In genomic region chr10:81154313-81154712, GRCm38 (mm10) we compare ENCODE assay signal across 20 mouse cellular contexts. TPM values are rescaled to one million over a fixed set of nuclear protein-coding genes. Genes with fewer than 3 reads are reported as not detected.
A peak's percentile ranks its signal among the peaks of the same experiment; 100 is the strongest.
DNase-seq lines count a peak whose midpoint lies in the region; ATAC-seq lines count a peak whose summit lies in the region.
"Had no signal": no experiment of that assay in that cellular context is flagged by ENCODE, and none has a peak within 500 bp of the region (broad histone marks: within the 10 kb centered on the region; RNA-seq: fewer than 3 reads in every experiment).

No protein-coding gene starts in this region.

- peaks cover 86% of the 10 kb centered on the region for H3K36me3 ChIP-seq in hindbrain, embryonic 10.5 days
- peaks cover 84% of the 10 kb centered on the region for H3K36me3 ChIP-seq in hindbrain, embryonic 12.5 days
- peaks cover 84% of the 10 kb centered on the region for H3K36me3 ChIP-seq in midbrain, embryonic 12.5 days
- H3K36me3 ChIP-seq in midbrain, embryonic 14.5 days (ENCODE audit: control insufficient read depth, insufficient read depth, low read length): peaks cover 83% of the 10 kb centered on the region
- H3K36me3 ChIP-seq in embryonic facial prominence, embryonic 13.5 days: peaks cover 82% of the 10 kb centered on the region

- 91% methylated on average over 12 of the region's 12 CpGs for WGBS in hindbrain, embryonic 10.5 days
- WGBS in hindbrain, embryonic 12.5 days: 90% methylated on average over 12 of the region's 12 CpGs
- 95% methylated on average over 12 of the region's 12 CpGs for WGBS in midbrain, embryonic 12.5 days
- 93% methylated on average over 12 of the region's 12 CpGs for WGBS in midbrain, embryonic 14.5 days
- 90% methylated on average over 12 of the region's 12 CpGs for WGBS in embryonic facial prominence, embryonic 13.5 days

- H3K4me2 ChIP-seq in hindbrain, embryonic 12.5 days (replicated peaks): no peak overlapping the region
- H3K4me2 ChIP-seq in midbrain, embryonic 12.5 days (replicated peaks): no peak overlapping the region
- no peak overlapping the region for H3K4me2 ChIP-seq in midbrain, embryonic 14.5 days (ENCODE audit: low read length)
- H3K4me2 ChIP-seq in embryonic facial prominence, embryonic 13.5 days: no peak overlapping the region
- H3K4me2 ChIP-seq: liver, embryonic 15.5 days; neural tube, embryonic 15.5 days had no signal

- no peak for DNase-seq in hindbrain, embryonic 10.5 days (ENCODE audit: low spot score)
- no peak for DNase-seq in midbrain, embryonic 14.5 days
- DNase-seq in kidney, adult 9 months: no peak
- DNase-seq in thymus, postnatal 36 days: no peak
- DNase-seq: adrenal gland, adult 2 months; cerebellum, postnatal 14 days; gastrocnemius, postnatal 25 days; heart, postnatal 14 days; kidney, adult 8-10 months; left cerebral cortex, postnatal 4 days; right cerebral cortex, postnatal 4 days; thymus, adult 2 months had no signal

- 0 out of 2 replicates have a peak, but pooled peaks cover 2% of the 10 kb centered on the region for H3K9me3 ChIP-seq in hindbrain, embryonic 10.5 days
- no peaks in the 10 kb centered on the region for H3K9me3 ChIP-seq in hindbrain, embryonic 12.5 days (replicated peaks)
- no peaks in the 10 kb centered on the region for H3K9me3 ChIP-seq in midbrain, embryonic 12.5 days
- no peaks in the 10 kb centered on the region for H3K9me3 ChIP-seq in midbrain, embryonic 14.5 days (ENCODE audit: control insufficient read depth, low read length)
- H3K9me3 ChIP-seq in embryonic facial prominence, embryonic 13.5 days: no peaks in the 10 kb centered on the region
- H3K9me3 ChIP-seq: liver, embryonic 15.5 days; neural tube, embryonic 15.5 days had no signal

- no peaks in the 10 kb centered on the region for H3K27me3 ChIP-seq in hindbrain, embryonic 10.5 days (ENCODE audit: insufficient read depth, poor library complexity, severe bottlenecking)
- no peaks in the 10 kb centered on the region for H3K27me3 ChIP-seq in hindbrain, embryonic 12.5 days
- no peaks in the 10 kb centered on the region for H3K27me3 ChIP-seq in midbrain, embryonic 12.5 days
- H3K27me3 ChIP-seq in midbrain, embryonic 14.5 days (ENCODE audit: control insufficient read depth, insufficient read depth, low read length): no peaks in the 10 kb centered on the region
- H3K27me3 ChIP-seq in embryonic facial prominence, embryonic 13.5 days: no peaks in the 10 kb centered on the region
- H3K27me3 ChIP-seq: liver, embryonic 15.5 days; neural tube, embryonic 15.5 days had no signal

- ATAC-seq in hindbrain, embryonic 12.5 days (ENCODE audit: low FRiP score): no peak
- no peak for ATAC-seq in midbrain, embryonic 12.5 days (ENCODE audit: low FRiP score, low read depth)
- ATAC-seq in midbrain, embryonic 14.5 days (ENCODE audit: low FRiP score, low TSS enrichment): no peak
- no peak for ATAC-seq in embryonic facial prominence, embryonic 13.5 days (ENCODE audit: insufficient number of reproducible peaks, insufficient read depth, low FRiP score, low TSS enrichment, low read depth)
- ATAC-seq: hindbrain, embryonic 16.5 days; lung, postnatal 0 days had no signal

- 0 out of 2 replicates have a peak overlapping the region, but pooled peaks have one; percentile 29 for H3K27ac ChIP-seq in hindbrain, embryonic 10.5 days
- no peak overlapping the region for H3K27ac ChIP-seq in hindbrain, embryonic 12.5 days
- H3K27ac ChIP-seq in midbrain, embryonic 12.5 days (replicated peaks): no peak overlapping the region
- no peak overlapping the region for H3K27ac ChIP-seq in midbrain, embryonic 14.5 days (replicated peaks; ENCODE audit: low read depth, low read length)
- H3K27ac ChIP-seq in embryonic facial prominence, embryonic 13.5 days: peak overlapping the region; percentile 36; the same call in 1 of the 2 replicates
- H3K27ac ChIP-seq: liver, embryonic 15.5 days; neural tube, embryonic 15.5 days had no signal

- no peak overlapping the region for H3K4me3 ChIP-seq in hindbrain, embryonic 10.5 days
- H3K4me3 ChIP-seq in hindbrain, embryonic 12.5 days: no peak overlapping the region
- H3K4me3 ChIP-seq in midbrain, embryonic 12.5 days: no peak overlapping the region
- H3K4me3 ChIP-seq in midbrain, embryonic 14.5 days (replicated peaks; ENCODE audit: low read depth, low read length): no peak overlapping the region
- H3K4me3 ChIP-seq in embryonic facial prominence, embryonic 13.5 days: no peak overlapping the region
- H3K4me3 ChIP-seq: liver, embryonic 15.5 days; neural tube, embryonic 15.5 days had no signal

- H3K9ac ChIP-seq in hindbrain, embryonic 12.5 days: no peak overlapping the region
- H3K9ac ChIP-seq in midbrain, embryonic 12.5 days (replicated peaks): 0 out of 2 replicates have a peak overlapping the region, but pooled peaks have one; percentile 11
- H3K9ac ChIP-seq in midbrain, embryonic 14.5 days (replicated peaks; ENCODE audit: low read length): no peak overlapping the region
- no peak overlapping the region for H3K9ac ChIP-seq in embryonic facial prominence, embryonic 13.5 days
- H3K9ac ChIP-seq: liver, embryonic 15.5 days; neural tube, embryonic 15.5 days had no signal

- peaks cover 9% of the 10 kb centered on the region; the same call in 1 of the 2 replicates for H3K4me1 ChIP-seq in hindbrain, embryonic 10.5 days (replicated peaks)
- no peaks in the 10 kb centered on the region for H3K4me1 ChIP-seq in hindbrain, embryonic 12.5 days
- no peaks in the 10 kb centered on the region for H3K4me1 ChIP-seq in midbrain, embryonic 12.5 days
- H3K4me1 ChIP-seq in midbrain, embryonic 14.5 days (ENCODE audit: control insufficient read depth, insufficient read depth, low read length): no peaks in the 10 kb centered on the region
- H3K4me1 ChIP-seq in embryonic facial prominence, embryonic 13.5 days: no peaks in the 10 kb centered on the region

RNA-seq across cellular contexts. Expression of gene Pias4, which starts 13.4 kb away (rescaled TPM):
- 64.1 and 72.2 TPM in 2 replicates for polyA plus RNA-seq in hindbrain, embryonic 10.5 days (2016; fragmentation: Nextera tagmentation; extraction: Ambion mirVana)
- polyA plus RNA-seq in hindbrain, embryonic 12.5 days (2016; fragmentation: Nextera tagmentation; extraction: Ambion mirVana): 56.7 and 59.2 TPM in 2 replicates
- polyA plus RNA-seq in midbrain, embryonic 12.5 days (2016; fragmentation: Nextera tagmentation; extraction: Ambion mirVana): 58.6 and 64.9 TPM in 2 replicates
- 49.2 and 55.7 TPM in 2 replicates for polyA plus RNA-seq in midbrain, embryonic 14.5 days (2014; fragmentation: Nextera tagmentation; extraction: Ambion mirVana)
- polyA plus RNA-seq in embryonic facial prominence, embryonic 13.5 days (2015; fragmentation: Nextera tagmentation; extraction: Ambion mirVana): 58.1 and 60.9 TPM in 2 replicates

RNA-seq across cellular contexts. Expression of gene Zbtb7a, which starts 19.3 kb away (rescaled TPM):
- 9.4 and 12.4 TPM in 2 replicates for polyA plus RNA-seq in hindbrain, embryonic 10.5 days (2016; fragmentation: Nextera tagmentation; extraction: Ambion mirVana)
- 17.7 and 18.2 TPM in 2 replicates for polyA plus RNA-seq in hindbrain, embryonic 12.5 days (2016; fragmentation: Nextera tagmentation; extraction: Ambion mirVana)
- 14.6 and 15.9 TPM in 2 replicates for polyA plus RNA-seq in midbrain, embryonic 12.5 days (2016; fragmentation: Nextera tagmentation; extraction: Ambion mirVana)
- polyA plus RNA-seq in midbrain, embryonic 14.5 days (2014; fragmentation: Nextera tagmentation; extraction: Ambion mirVana): 8.1 and 12.4 TPM in 2 replicates
- polyA plus RNA-seq in embryonic facial prominence, embryonic 13.5 days (2015; fragmentation: Nextera tagmentation; extraction: Ambion mirVana): 27.0 and 27.9 TPM in 2 replicates

RNA-seq across cellular contexts. Expression of gene Eef2, which starts 22.1 kb away (rescaled TPM):
- 495 and 570 TPM in 2 replicates for polyA plus RNA-seq in hindbrain, embryonic 10.5 days (2016; fragmentation: Nextera tagmentation; extraction: Ambion mirVana)
- 539 TPM in 2 replicates for polyA plus RNA-seq in hindbrain, embryonic 12.5 days (2016; fragmentation: Nextera tagmentation; extraction: Ambion mirVana)
- polyA plus RNA-seq in midbrain, embryonic 12.5 days (2016; fragmentation: Nextera tagmentation; extraction: Ambion mirVana): 531 and 534 TPM in 2 replicates
- 479 and 528 TPM in 2 replicates for polyA plus RNA-seq in midbrain, embryonic 14.5 days (2014; fragmentation: Nextera tagmentation; extraction: Ambion mirVana)
- polyA plus RNA-seq in embryonic facial prominence, embryonic 13.5 days (2015; fragmentation: Nextera tagmentation; extraction: Ambion mirVana): 622 and 633 TPM in 2 replicates

RNA-seq across cellular contexts. Expression of gene Dapk3, which starts 28.5 kb away (rescaled TPM):
- 58.3 and 75.6 TPM in 2 replicates for polyA plus RNA-seq in hindbrain, embryonic 10.5 days (2016; fragmentation: Nextera tagmentation; extraction: Ambion mirVana)
- 86.4 and 94.5 TPM in 2 replicates for polyA plus RNA-seq in hindbrain, embryonic 12.5 days (2016; fragmentation: Nextera tagmentation; extraction: Ambion mirVana)
- 77.3 and 79.6 TPM in 2 replicates for polyA plus RNA-seq in midbrain, embryonic 12.5 days (2016; fragmentation: Nextera tagmentation; extraction: Ambion mirVana)
- polyA plus RNA-seq in midbrain, embryonic 14.5 days (2014; fragmentation: Nextera tagmentation; extraction: Ambion mirVana): 63.3 and 66.9 TPM in 2 replicates
- 57.1 and 60.1 TPM in 2 replicates for polyA plus RNA-seq in embryonic facial prominence, embryonic 13.5 days (2015; fragmentation: Nextera tagmentation; extraction: Ambion mirVana)

RNA-seq across cellular contexts. Expression of gene 4930442H23Rik, which starts 29.3 kb away (rescaled TPM):
- not detected in 2 replicates for polyA plus RNA-seq in hindbrain, embryonic 10.5 days (2016; fragmentation: Nextera tagmentation; extraction: Ambion mirVana)
- not detected in 2 replicates for polyA plus RNA-seq in hindbrain, embryonic 12.5 days (2016; fragmentation: Nextera tagmentation; extraction: Ambion mirVana)
- 0.18 TPM in 1 of 2 replicates, not detected in the other for polyA plus RNA-seq in midbrain, embryonic 12.5 days (2016; fragmentation: Nextera tagmentation; extraction: Ambion mirVana)
- polyA plus RNA-seq in midbrain, embryonic 14.5 days (2014; fragmentation: Nextera tagmentation; extraction: Ambion mirVana): 0.23 TPM in 1 of 2 replicates, not detected in the other
- polyA plus RNA-seq in embryonic facial prominence, embryonic 13.5 days (2015; fragmentation: Nextera tagmentation; extraction: Ambion mirVana): not detected in 2 replicates
- polyA plus RNA-seq: frontal cortex, adult 2 months; hindbrain, embryonic 16.5 days; neural tube, embryonic 15.5 days; thymus, adult 2 months had no signal

Comparison
In these comparisons a context has a peak if more than half of its experiments do, and no peak if none do; other contexts are left out.
1. H3K27ac ChIP-seq: peak in hindbrain, embryonic 10.5 days (single experiment) and embryonic facial prominence, embryonic 13.5 days (single experiment); none in hindbrain, embryonic 12.5 days (single experiment), midbrain, embryonic 12.5 days (single experiment) and midbrain, embryonic 14.5 days (single experiment).